Mouse (Mus musculus) liver, embryonic 15.5 days (tissue): Measurements from ENCODE around the gene Pate2. TPM values are rescaled to one million over a fixed set of nuclear protein-coding genes. Genes with fewer than 3 reads are reported as not detected.

ENCODE experiments used
- ATAC-seq: fragments of 200-750 bp; cut with Nextera tagmentation; 2 replicates; pipeline ENCODE4 v1.8.0; 2017; ENCODE audit warnings: moderate number of reproducible peaks, mild to moderate bottlenecking, moderate library complexity; ENCODE audit not compliant: insufficient read depth
- H3K27ac ChIP-seq: fragments of 300-500 bp; sonication (generic); replicated peaks from 2 replicates; pipeline ENCODE4 v1.5.1; 2015; ENCODE audit warnings: mild to moderate bottlenecking, inconsistent platforms
- H3K27me3 ChIP-seq: fragments of 300-500 bp; sonication (generic); 2 replicates; pipeline ENCODE4 v1.6.1; 2015; ENCODE audit warnings: mild to moderate bottlenecking, inconsistent platforms
- H3K36me3 ChIP-seq: fragments of 300-500 bp; sonication (generic); replicated peaks from 2 replicates; pipeline ENCODE4 v1.6.1; 2015; ENCODE audit warnings: moderate library complexity, mild to moderate bottlenecking, inconsistent platforms
- H3K4me1 ChIP-seq: fragments of 300-500 bp; sonication (generic); replicated peaks from 2 replicates; pipeline ENCODE4 v1.6.1; 2015; ENCODE audit warnings: inconsistent platforms
- H3K4me2 ChIP-seq: fragments of 300-500 bp; sonication (generic); 2 replicates; pipeline ENCODE4 v1.6.1; 2015; ENCODE audit warnings: moderate library complexity, mild to moderate bottlenecking, inconsistent platforms
- H3K4me3 ChIP-seq: fragments of 300-500 bp; sonication (generic); replicated peaks from 2 replicates; pipeline ENCODE4 v1.5.1; 2015; ENCODE audit warnings: mild to moderate bottlenecking, inconsistent platforms
- H3K9ac ChIP-seq: fragments of 300-500 bp; sonication (generic); 2 replicates; pipeline ENCODE4 v1.6.1; 2015; ENCODE audit warnings: moderate library complexity, mild to moderate bottlenecking, inconsistent platforms
- H3K9me3 ChIP-seq: fragments of 300-500 bp; sonication (generic); replicated peaks from 2 replicates; pipeline ENCODE4 v1.6.1; 2016; ENCODE audit warnings: inconsistent platforms
- WGBS: fragments of 180-500 bp; shearing (Covaris S2); methylation state at CpG from one replicate; pipeline ENCODE4 v1.1.7; 2015; ENCODE audit warnings: mixed read lengths; ENCODE audit not compliant: insufficient replicate concordance; 5-methylcytosine and 5-hydroxymethylcytosine counted together
- polyA plus RNA-seq: library from polyadenylated mRNA; unstranded; fragments of >200 nt; fragmentation: Nextera tagmentation; extraction: Ambion mirVana; gene quantifications from 2 replicates; pipeline ENCODE4 v1.2.1, GENCODE M21; 2015

Gene Pate2
- polyA plus RNA-seq, 1 experiment from 2014 or later, result 0.26 TPM

DNA sequence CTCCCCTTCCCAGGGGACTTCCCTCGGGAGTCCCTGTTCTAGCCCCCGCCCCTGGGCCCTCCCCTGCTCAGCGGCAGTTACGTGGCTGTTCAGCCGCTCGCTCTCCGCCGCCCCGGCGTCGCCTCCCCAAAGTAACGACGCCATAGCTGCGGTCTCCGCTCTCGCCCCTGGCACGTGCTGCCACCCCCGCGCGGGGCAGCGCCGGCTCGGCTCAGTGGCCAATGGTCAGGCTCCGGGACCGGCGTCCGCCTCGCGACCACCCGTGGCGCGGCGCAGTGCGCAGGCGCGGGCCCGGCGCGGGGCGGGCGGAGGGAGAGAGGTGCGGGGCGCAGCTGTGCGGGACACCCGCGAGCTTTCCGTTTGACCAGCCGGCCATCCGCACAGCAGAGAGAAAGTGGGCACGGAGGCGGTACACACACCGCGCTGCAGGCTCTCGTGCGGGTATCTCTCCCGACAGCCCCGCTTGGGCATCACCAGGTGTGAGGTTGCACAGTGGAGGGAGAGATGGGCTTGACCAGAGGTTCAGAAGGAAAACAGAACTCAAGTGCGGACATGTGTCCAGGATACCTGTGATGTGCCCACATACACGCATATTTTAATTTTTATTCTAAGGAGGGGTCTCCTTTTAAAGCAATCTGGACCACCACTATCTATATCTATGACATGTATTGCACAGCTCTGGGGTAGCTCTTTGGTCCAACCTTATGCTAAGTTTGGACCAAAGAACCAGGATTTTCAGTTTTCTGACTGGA, 11.7 kb upstream of the Pate2 start, which contains the start of the genes Ddx25 and Pus3:
Gene Ddx25 (minus strand): TSS at position 272 of the 752 bp plus-strand sequence.
Gene Pus3 (plus strand): TSS at position 339 of the 752 bp plus-strand sequence.
- WGBS, result 2% methylated on average over 57 of the region's 59 CpGs
- peak; percentile 41; the same call in 1 of the 2 replicates for ATAC-seq

DNA sequence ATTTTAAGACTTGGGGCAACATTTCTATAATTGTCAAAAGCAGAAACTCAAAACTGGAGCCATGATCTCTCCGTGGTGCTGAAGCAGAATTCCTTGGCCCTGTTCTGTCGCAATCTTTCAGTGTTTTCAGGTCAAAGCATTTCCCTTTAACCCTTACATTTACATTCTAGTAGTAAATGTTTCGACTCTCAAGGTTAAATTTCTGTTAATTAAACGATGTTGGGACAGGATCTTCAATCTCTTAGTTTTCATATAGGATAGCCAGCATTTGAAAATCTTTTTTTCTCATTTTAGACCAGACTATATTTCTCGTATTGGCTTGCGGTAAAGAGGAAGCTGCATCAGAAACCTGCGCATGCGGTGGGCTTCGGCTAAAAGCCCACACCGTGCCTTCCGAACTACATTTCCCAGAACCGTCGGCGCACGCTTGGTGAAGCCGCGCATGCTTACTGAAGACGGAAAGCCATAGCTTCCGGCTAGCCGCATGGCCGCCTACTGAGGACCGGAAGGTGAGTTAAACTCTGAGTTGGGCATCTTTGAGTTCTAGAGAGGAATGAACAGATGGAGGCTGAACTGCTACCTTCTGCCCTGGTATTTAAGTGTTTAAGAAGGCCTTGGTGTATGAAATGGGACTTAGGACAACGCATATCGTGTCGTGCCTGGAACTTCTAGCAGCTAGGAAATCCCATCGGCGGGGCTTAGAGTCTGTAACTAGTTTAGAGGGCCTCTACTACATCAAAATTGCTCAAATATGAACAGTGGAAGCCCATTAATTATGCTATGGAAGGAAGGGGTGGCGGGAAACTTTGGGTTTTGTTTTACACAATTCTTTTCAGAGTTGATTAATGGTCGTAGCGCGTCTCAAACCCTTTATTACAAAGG, 10.8 kb upstream of the Pate2 start:
- H3K9ac ChIP-seq, result peak overlapping the region; percentile 54
- 1% methylated on average over 31 of the region's 31 CpGs for WGBS
- peak overlapping the region; percentile 78 for H3K4me2 ChIP-seq
- H3K36me3 ChIP-seq, result peaks cover 18% of the 10 kb centered on the region
- H3K4me1 ChIP-seq, result peaks cover 34% of the 10 kb centered on the region
- peak; percentile 67 for ATAC-seq
- peaks cover 48% of the 10 kb centered on the region for H3K27me3 ChIP-seq
- H3K4me3 ChIP-seq, result peak overlapping the region; percentile 73
- no peaks in the 10 kb centered on the region for H3K9me3 ChIP-seq
- 0 out of 2 replicates have a peak overlapping the region, but pooled peaks have one; percentile 14 for H3K27ac ChIP-seq

More for the DNA sequence above, 11.7 kb upstream of the Pate2 start, which contains the start of the genes Ddx25 and Pus3:
- peak within 1 kb of the TSS; percentile 73 for H3K4me3 ChIP-seq
- peaks cover 34% of the 10 kb centered on the region for H3K4me1 ChIP-seq
- H3K9me3 ChIP-seq, result no peaks in the 10 kb centered on the region
- 0 out of 2 replicates have a peak within 1 kb of the TSS, but pooled peaks have one; percentile 14 for H3K27ac ChIP-seq
- peaks cover 52% of the 10 kb centered on the region for H3K27me3 ChIP-seq
- peaks cover 14% of the 10 kb centered on the region for H3K36me3 ChIP-seq
- peak within 1 kb of the TSS; percentile 78 for H3K4me2 ChIP-seq
- peak within 1 kb of the TSS; percentile 54 for H3K9ac ChIP-seq

DNA sequence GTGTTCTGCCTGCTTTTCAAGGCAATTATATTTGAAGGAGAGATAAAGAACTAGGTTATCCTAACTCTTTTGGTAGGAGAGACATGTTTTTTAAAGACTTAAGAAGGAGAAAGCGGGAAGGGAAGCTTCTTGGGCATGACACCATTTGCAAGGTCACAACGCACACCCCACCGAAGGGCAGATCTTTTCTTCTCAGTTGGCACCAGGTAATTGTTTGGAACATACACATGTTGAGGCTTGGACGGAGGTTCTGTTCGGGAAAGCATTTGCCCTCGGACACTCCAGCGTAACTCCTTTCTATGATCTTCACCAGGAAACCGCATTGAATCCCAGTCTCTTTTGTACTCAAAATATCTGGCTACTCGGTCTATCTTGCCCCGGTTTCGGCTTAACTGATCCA, 9.0 kb upstream of the Pate2 start:
- WGBS, result 89% methylated on average over 11 of the region's 11 CpGs
- no peak for ATAC-seq
- Histone ChIP-seq H3K4me3 (no peak overlapping the region), H3K36me3 (peaks cover 35% of the 10 kb centered on the region), H3K4me1 (peaks cover 34% of the 10 kb centered on the region), H3K4me2 (no peak overlapping the region), H3K27me3 (peaks cover 34% of the 10 kb centered on the region), H3K27ac (no peak overlapping the region), H3K9ac (no peak overlapping the region), H3K9me3 (no peaks in the 10 kb centered on the region)

- Histone ChIP-seq H3K4me3 (no peak overlapping the region), H3K36me3 (peaks cover 40% of the 10 kb centered on the region), H3K4me2 (no peak overlapping the region), H3K9ac (no peak overlapping the region), H3K27me3 (peaks cover 29% of the 10 kb centered on the region), H3K9me3 (no peaks in the 10 kb centered on the region), H3K27ac (no peak overlapping the region), H3K4me1 (peaks cover 34% of the 10 kb centered on the region)
- WGBS, result 58% methylated on average over 6 of the region's 6 CpGs
- ATAC-seq, result no peak
Observed at GRCm38 (mm10) chr9:35561583-35561982, 8.5 kb upstream of the Pate2 start.

DNA sequence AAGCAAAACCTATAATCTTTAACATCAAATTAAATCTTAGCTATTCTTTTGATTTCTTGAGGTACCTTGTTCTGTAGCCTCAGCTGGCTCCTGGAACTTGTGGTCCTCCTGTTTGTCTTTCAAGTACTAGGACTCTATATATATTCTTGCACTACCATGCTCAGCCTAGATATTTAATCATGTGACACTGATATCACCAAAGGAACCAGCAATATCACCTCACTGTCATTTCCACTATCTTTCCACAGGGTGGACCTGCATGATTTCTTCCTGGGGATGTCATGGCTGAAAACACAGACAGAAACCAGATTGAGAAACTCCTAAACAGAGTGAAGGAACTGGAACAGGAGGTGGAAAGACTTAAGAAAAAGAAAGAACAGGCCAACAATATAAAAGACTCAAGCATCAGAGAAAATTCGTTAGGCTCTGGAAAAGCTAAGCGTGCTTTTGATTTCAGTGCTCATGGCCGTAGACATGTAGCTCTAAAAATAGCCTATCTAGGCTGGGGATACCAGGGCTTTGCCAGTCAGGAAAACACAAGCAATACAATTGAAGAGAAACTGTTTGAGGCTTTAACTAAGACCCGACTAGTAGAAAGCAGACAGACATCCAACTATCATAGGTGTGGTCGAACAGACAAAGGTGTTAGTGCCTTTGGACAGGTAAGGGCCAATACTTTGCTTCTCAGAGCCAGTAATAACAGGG, 5.4 kb upstream of the Pate2 start:
- no peak overlapping the region for H3K4me3 ChIP-seq
- peaks cover 57% of the 10 kb centered on the region for H3K36me3 ChIP-seq

DNA sequence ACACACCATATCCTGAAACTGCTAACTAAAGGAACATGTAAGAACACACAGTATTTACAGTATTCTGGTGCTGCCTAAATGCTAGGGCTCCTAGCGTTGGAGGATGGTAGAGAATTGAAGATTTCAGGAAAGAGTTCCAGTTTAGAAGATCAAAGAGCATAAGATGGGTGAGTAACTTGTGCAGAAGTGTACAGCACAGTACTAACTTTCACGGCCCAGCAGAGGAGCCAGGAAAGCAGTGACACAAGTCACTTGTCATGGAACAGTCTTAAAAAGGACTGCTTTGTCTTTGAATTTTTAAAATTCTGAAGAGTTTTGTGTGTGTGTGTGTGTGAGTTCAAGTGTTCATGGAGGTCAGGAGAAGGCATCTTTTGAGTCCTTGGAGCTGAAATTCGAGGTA, 2.1 kb upstream of the Pate2 start:
- peaks cover 14% of the 10 kb centered on the region for H3K27me3 ChIP-seq
- H3K9me3 ChIP-seq, result no peaks in the 10 kb centered on the region
- peak overlapping the region; percentile 94 for H3K4me3 ChIP-seq
- no peak overlapping the region for H3K27ac ChIP-seq
- peaks cover 16% of the 10 kb centered on the region for H3K4me1 ChIP-seq
- H3K9ac ChIP-seq, result no peak overlapping the region
- H3K4me2 ChIP-seq, result peak overlapping the region; percentile 72; the same call in 1 of the 2 replicates
- 79% methylated on average over 3 of the region's 3 CpGs for WGBS
- H3K36me3 ChIP-seq, result peaks cover 44% of the 10 kb centered on the region
- ATAC-seq, result no peak

More for the DNA sequence above, 5.4 kb upstream of the Pate2 start:
- 76% methylated on average over 5 of the region's 5 CpGs for WGBS
- no peaks in the 10 kb centered on the region for H3K9me3 ChIP-seq
- ATAC-seq, result no peak
- H3K4me1 ChIP-seq, result peaks cover 25% of the 10 kb centered on the region
- H3K27me3 ChIP-seq, result no peaks in the 10 kb centered on the region
- H3K27ac ChIP-seq, result no peak overlapping the region
- no peak overlapping the region for H3K9ac ChIP-seq
- H3K4me2 ChIP-seq, result no peak overlapping the region

GRCm38 (mm10) chr9:35570663-35571062, 579 bp downstream of the Pate2 start:
- 9% methylated on average over 5 of the region's 5 CpGs for WGBS
- Histone ChIP-seq H3K4me1 (peaks cover 16% of the 10 kb centered on the region), H3K27me3 (peaks cover 32% of the 10 kb centered on the region), H3K4me3 (peak overlapping the region; percentile 94), H3K9me3 (no peaks in the 10 kb centered on the region), H3K36me3 (peaks cover 26% of the 10 kb centered on the region), H3K27ac (peak overlapping the region; percentile 97), H3K9ac (peak overlapping the region; percentile 92), H3K4me2 (peak overlapping the region; percentile 72)
- ATAC-seq, result no peak

GRCm38 (mm10) chr9:35574416-35574815, 4.3 kb downstream of the Pate2 start:
- H3K4me1 ChIP-seq, result peaks cover 8% of the 10 kb centered on the region
- ATAC-seq, result no peak
- H3K27ac ChIP-seq, result no peak overlapping the region
- peak overlapping the region; percentile 30 for H3K4me2 ChIP-seq
- no peak overlapping the region for H3K4me3 ChIP-seq
- H3K9ac ChIP-seq, result no peak overlapping the region
- H3K36me3 ChIP-seq, result no peaks in the 10 kb centered on the region
- no peaks in the 10 kb centered on the region for H3K9me3 ChIP-seq
- 6% methylated on average over 32 of the region's 32 CpGs for WGBS
- peaks cover 37% of the 10 kb centered on the region for H3K27me3 ChIP-seq

- ATAC-seq, result no peak
- H3K4me2 ChIP-seq, result no peak overlapping the region
- 15% methylated on average over 1 of the region's 1 CpGs for WGBS
- no peaks in the 10 kb centered on the region for H3K36me3 ChIP-seq
- no peaks in the 10 kb centered on the region for H3K27me3 ChIP-seq
- H3K4me3 ChIP-seq, result no peak overlapping the region
- no peak overlapping the region for H3K9ac ChIP-seq
- no peak overlapping the region for H3K27ac ChIP-seq
- no peaks in the 10 kb centered on the region for H3K4me1 ChIP-seq
- H3K9me3 ChIP-seq, result no peaks in the 10 kb centered on the region
Observed at GRCm38 (mm10) chr9:35587674-35588073, 17.6 kb downstream of the Pate2 start.

DNA sequence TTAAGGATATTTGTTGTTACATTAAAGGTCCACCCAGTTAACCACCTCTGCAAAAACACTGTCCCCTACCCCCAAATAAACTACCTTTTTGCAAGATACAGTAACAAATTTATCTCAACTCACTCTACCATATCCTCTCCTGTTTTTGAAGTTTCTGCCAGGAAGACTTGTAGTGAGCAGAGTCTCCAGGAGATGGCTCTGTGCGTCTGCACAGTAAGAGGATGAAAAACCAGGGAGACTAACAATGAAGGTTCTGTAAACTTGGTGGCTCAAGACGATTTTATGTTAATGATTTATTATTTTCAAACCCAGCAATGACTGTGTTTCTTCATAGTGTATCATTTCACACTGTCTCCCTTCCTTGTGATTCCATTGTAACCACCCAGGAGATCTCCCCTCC, 22.8 kb downstream of the Pate2 start:
- Histone ChIP-seq H3K27me3 (no peaks in the 10 kb centered on the region), H3K4me2 (no peak overlapping the region), H3K27ac (no peak overlapping the region), H3K4me1 (no peaks in the 10 kb centered on the region), H3K36me3 (no peaks in the 10 kb centered on the region), H3K9me3 (no peaks in the 10 kb centered on the region), H3K4me3 (no peak overlapping the region), H3K9ac (no peak overlapping the region)
- 6% methylated on average over 2 of the region's 2 CpGs for WGBS
- no peak for ATAC-seq
